Mouse (Mus musculus): ENCODE results near the gene Mboat2.

DNA sequence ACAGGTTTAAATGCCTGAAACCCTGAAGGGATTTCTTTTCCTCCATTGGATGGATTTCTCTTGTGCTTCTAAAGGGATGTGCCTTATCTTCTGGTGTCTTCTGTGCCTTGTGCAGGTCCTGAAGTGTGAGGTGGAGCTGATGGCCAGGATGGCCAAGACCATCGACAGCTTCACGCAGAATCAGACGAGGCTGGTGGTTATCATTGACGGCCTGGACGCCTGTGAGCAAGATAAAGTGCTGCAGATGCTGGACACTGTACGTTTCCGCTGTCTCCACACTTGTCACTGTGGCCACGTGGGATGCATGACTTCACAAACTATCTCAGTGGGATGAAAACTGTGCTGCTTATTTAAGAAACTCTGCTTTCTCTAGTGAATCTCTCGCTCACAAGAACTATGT, 179.3 kb downstream of the Mboat2 start:
- TF ChIP-seq CTCF (IDR thresholded peaks at IDR 0.05; ENCODE audit: borderline replicate concordance, insufficient read depth, low read depth, low read length) (no peak), POLR2A (IDR thresholded peaks at IDR 0.05; ENCODE audit: borderline replicate concordance, insufficient read depth, low read length) (no peak)

Measured in cerebellum, adult 2 months (tissue).